Mouse (Mus musculus) E14TG2a.4 (cell line): ENCODE measurements around the gene Sigirr.
A peak's percentile ranks its signal among the peaks of the same experiment; 100 is the strongest.

Experiments used
- H3K27me3 ChIP-seq: 2 replicates; pipeline ENCODE4 v1.6.1; 2014; ENCODE audit warnings: low read length, control low read depth; ENCODE audit not compliant: insufficient read depth
- H3K36me3 ChIP-seq: 2 replicates; pipeline ENCODE4 v1.6.1; 2014; ENCODE audit warnings: low read length, control low read depth; ENCODE audit not compliant: insufficient read depth
- H3K4me1 ChIP-seq: replicated peaks from 2 replicates; pipeline ENCODE4 v1.6.1; 2014; ENCODE audit warnings: low read depth, low read length, control low read depth
- H3K4me3 ChIP-seq: replicated peaks from 2 replicates; pipeline ENCODE4 v1.5.1; 2014; ENCODE audit warnings: mild to moderate bottlenecking, low read length
- H3K9me3 ChIP-seq: 2 replicates; pipeline ENCODE4 v1.6.1; 2014; ENCODE audit warnings: low read length, control low read depth
- CTCF ChIP-seq: conservative IDR thresholded peaks from 2 replicates; pipeline ENCODE4 v1.5.1; 2014; ENCODE audit warnings: low read length
- NANOG ChIP-seq: IDR thresholded peaks from 2 replicates; pipeline ENCODE4 v1.6.1; 2014; ENCODE audit warnings: borderline replicate concordance, low read length, mixed read lengths
- POU5F1 ChIP-seq: IDR thresholded peaks from 2 replicates; pipeline ENCODE4 v1.6.1; 2014; ENCODE audit warnings: low read length, borderline replicate concordance

The Sigirr gene

GRCm38 (mm10) chr7:141051060-141051685 is 49.2 kb downstream of the Sigirr start:
- no peak for TF ChIP-seq NANOG
- no peak for TF ChIP-seq CTCF
- no peak for TF ChIP-seq POU5F1
- peaks cover 81% of the 10 kb centered on the region for H3K4me1 ChIP-seq
- H3K27me3 ChIP-seq: no peaks in the 10 kb centered on the region
- H3K4me3 ChIP-seq: peak overlapping the region; percentile 80
- H3K36me3 ChIP-seq: peaks cover 26% of the 10 kb centered on the region
- peaks cover 4% of the 10 kb centered on the region; the same call in 1 of the 2 replicates for H3K9me3 ChIP-seq

- Histone ChIP-seq H3K9me3 (no peaks in the 10 kb centered on the region), H3K36me3 (peaks cover 8% of the 10 kb centered on the region), H3K4me3 (0 out of 2 replicates have a peak overlapping the region, but pooled peaks have one; percentile 2), H3K4me1 (peaks cover 80% of the 10 kb centered on the region), H3K27me3 (no peaks in the 10 kb centered on the region)
- TF ChIP-seq CTCF (no peak), POU5F1 (no peak), NANOG (no peak)
Observed at GRCm38 (mm10) chr7:141049326-141049725, 51.0 kb downstream of the Sigirr start.

- H3K27me3 ChIP-seq: no peaks in the 10 kb centered on the region
- TF ChIP-seq POU5F1 (no peak), NANOG (no peak), CTCF (peak; percentile 41)
Observed at GRCm38 (mm10) chr7:141048226-141049218, 51.9 kb downstream of the Sigirr start.

DNA sequence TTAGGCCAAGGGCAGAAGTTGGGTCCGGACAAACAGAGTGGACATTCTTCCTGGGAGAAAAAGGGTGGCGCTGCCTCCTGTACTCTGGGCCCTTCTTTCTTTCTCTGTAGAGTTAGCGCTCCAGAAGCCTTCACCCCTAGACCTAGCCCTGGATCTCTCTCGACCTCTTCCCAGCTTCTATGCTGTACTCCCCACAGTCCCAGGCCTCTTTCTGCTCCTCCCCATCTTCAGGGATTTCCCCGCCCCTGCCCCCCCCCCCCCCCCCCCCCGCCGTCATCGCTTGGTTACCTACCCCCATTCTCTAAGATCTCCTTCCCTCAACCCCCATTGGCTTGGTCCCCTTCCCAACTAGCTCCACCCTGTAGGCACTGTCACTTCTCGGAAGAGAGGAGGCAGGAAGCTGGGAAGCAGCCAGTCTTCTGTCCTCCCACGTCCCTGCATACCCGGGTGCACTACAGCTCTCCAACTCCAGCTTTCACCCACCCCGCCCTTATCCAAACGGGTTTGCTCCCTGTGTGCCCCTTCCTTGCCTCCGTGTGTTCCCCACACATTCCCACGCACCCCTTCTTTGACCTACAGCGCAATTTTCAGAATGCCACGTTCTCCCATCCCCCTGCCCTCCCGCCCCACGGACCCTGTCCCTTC is 52.7 kb downstream of the Sigirr start:
- no peaks in the 10 kb centered on the region for H3K36me3 ChIP-seq
- no peak for TF ChIP-seq CTCF
- no peak for TF ChIP-seq POU5F1
- no peak for TF ChIP-seq NANOG

More at GRCm38 (mm10) chr7:141048226-141049218, 51.9 kb downstream of the Sigirr start:
- H3K9me3 ChIP-seq: no peaks in the 10 kb centered on the region
- peak overlapping the region; percentile 75 for H3K4me3 ChIP-seq
- H3K4me1 ChIP-seq: peaks cover 79% of the 10 kb centered on the region
- peaks cover 3% of the 10 kb centered on the region for H3K36me3 ChIP-seq

DNA sequence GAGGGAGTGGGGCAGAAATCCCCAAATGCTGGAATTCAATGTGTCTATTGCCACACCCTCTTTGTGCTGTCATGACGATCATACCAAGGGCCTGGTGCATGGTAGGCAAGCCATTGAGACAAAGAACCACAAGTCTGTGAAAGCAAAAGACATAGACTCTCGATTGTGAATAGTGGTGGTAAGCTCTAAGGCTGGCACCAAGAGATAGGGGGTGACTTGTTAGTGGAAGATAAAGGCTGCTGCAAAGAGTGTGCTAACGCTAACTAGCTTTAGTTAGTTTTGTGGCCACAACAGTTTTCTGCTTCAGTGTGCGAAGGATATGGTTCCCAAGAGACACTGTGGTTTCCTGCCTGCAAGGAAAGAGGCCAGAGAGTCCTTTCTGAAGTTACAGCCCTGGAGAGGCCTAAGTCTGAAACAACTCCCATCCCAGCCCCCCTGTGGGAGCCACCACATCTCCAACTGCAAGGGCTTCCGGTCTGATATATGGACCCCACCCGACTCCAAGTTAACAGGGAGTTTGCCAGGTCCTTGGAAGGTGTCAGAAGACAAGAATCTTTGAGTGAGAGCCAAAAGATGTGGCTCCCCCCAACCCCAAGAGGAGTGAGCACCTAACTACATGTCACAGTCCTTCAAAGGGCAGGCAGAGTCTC is 53.3 kb downstream of the Sigirr start:
- TF ChIP-seq NANOG: no peak
- no peak for TF ChIP-seq POU5F1
- TF ChIP-seq CTCF: no peak
- no peaks in the 10 kb centered on the region for H3K9me3 ChIP-seq
- peaks cover 79% of the 10 kb centered on the region for H3K4me1 ChIP-seq
- H3K4me3 ChIP-seq: peak overlapping the region; percentile 61
- no peaks in the 10 kb centered on the region for H3K36me3 ChIP-seq
- no peaks in the 10 kb centered on the region for H3K27me3 ChIP-seq

More for the DNA sequence above, 52.7 kb downstream of the Sigirr start:
- Histone ChIP-seq H3K9me3 (no peaks in the 10 kb centered on the region), H3K27me3 (no peaks in the 10 kb centered on the region), H3K4me1 (peaks cover 79% of the 10 kb centered on the region), H3K4me3 (peak overlapping the region; percentile 75)

GRCm38 (mm10) chr7:141042539-141042938 is 57.8 kb downstream of the Sigirr start:
- H3K4me3 ChIP-seq: no peak overlapping the region
- TF ChIP-seq NANOG: no peak
- no peak for TF ChIP-seq POU5F1
- TF ChIP-seq CTCF: no peak
- H3K36me3 ChIP-seq: no peaks in the 10 kb centered on the region
- H3K4me1 ChIP-seq: peaks cover 80% of the 10 kb centered on the region
- 0 out of 2 replicates have a peak, but pooled peaks cover 3% of the 10 kb centered on the region for H3K9me3 ChIP-seq
- H3K27me3 ChIP-seq: no peaks in the 10 kb centered on the region

DNA sequence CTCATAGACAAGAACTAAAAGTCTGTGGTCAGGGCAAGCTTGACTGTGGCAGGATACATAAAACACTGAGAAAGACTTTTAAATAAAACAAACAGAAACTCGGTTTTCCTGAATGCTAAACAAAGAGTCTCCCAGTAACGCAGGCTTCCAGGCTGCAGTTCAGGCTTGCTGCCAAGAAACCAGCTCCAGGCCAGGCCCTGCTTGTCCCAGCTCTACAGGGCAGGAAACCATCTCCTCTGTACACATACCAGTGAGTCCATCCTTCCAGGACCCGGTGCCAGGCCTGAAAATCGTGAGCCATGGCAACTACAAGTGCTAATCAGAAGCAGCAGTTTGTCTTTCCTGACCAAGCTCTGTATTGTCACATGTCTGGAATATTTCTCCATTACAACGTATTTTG is 58.7 kb downstream of the Sigirr start:
- H3K9me3 ChIP-seq: 0 out of 2 replicates have a peak, but pooled peaks cover 3% of the 10 kb centered on the region
- H3K4me3 ChIP-seq: no peak overlapping the region
- peaks cover 72% of the 10 kb centered on the region for H3K4me1 ChIP-seq
- no peaks in the 10 kb centered on the region for H3K36me3 ChIP-seq
- TF ChIP-seq CTCF (no peak), NANOG (no peak), POU5F1 (no peak)
- no peaks in the 10 kb centered on the region for H3K27me3 ChIP-seq
